ENCODE assay signal across 8 mouse cellular contexts in genomic region chr11:60913301-60914196, GRCm38 (mm10). TPM values are rescaled to one million over a fixed set of nuclear protein-coding genes. Genes with fewer than 3 reads are reported as not detected.
DNase-seq lines count a peak whose midpoint lies in the region; ATAC-seq lines count a peak whose summit lies in the region.

No protein-coding gene starts in this region.

- peak overlapping the region; percentile 88 for H3K4me3 ChIP-seq in intestine, embryonic 16.5 days (ENCODE audit: low read length)
- H3K4me3 ChIP-seq in midbrain, embryonic 10.5 days: peak overlapping the region; percentile 90

- no peaks in the 10 kb centered on the region for H3K9me3 ChIP-seq in intestine, embryonic 16.5 days (ENCODE audit: control insufficient read depth, low read length)
- H3K9me3 ChIP-seq in midbrain, embryonic 10.5 days (replicated peaks): no peaks in the 10 kb centered on the region

- WGBS in intestine, embryonic 16.5 days: under 1% methylated on average over 85 of the region's 86 CpGs
- under 1% methylated on average over 86 of the region's 86 CpGs for WGBS in midbrain, embryonic 10.5 days

- no peaks in the 10 kb centered on the region for H3K36me3 ChIP-seq in intestine, embryonic 16.5 days (ENCODE audit: control insufficient read depth, insufficient read depth, low read length)
- H3K36me3 ChIP-seq in midbrain, embryonic 10.5 days: no peaks in the 10 kb centered on the region

- intact Hi-C loops in left cerebral cortex, postnatal 36 days (cut with DNase I): loop anchor here (2.0 kb wide), 1 partner anchor 35 kb away; the partner anchor contains the start of gene Tmem11

- peak overlapping the region; percentile 43; the same call in 1 of the 2 replicates for H3K27ac ChIP-seq in intestine, embryonic 16.5 days (ENCODE audit: low read length)
- peak overlapping the region; percentile 92 for H3K27ac ChIP-seq in midbrain, embryonic 10.5 days (replicated peaks)

- H3K4me1 ChIP-seq in intestine, embryonic 16.5 days (ENCODE audit: control insufficient read depth, insufficient read depth, low read length): peaks cover 21% of the 10 kb centered on the region
- H3K4me1 ChIP-seq in midbrain, embryonic 10.5 days: peaks cover 31% of the 10 kb centered on the region

- peak; percentile 93 for ATAC-seq in intestine, embryonic 16.5 days

- no peaks in the 10 kb centered on the region for H3K27me3 ChIP-seq in intestine, embryonic 16.5 days (replicated peaks; ENCODE audit: control insufficient read depth, insufficient read depth, low read length)
- H3K27me3 ChIP-seq in midbrain, embryonic 10.5 days (ENCODE audit: low read depth, poor library complexity, severe bottlenecking): no peaks in the 10 kb centered on the region

- DNase-seq in adrenal gland, adult 8-10 months: peak; percentile 81
- DNase-seq in embryo, embryonic 11.5 days (ENCODE audit: low read depth, low spot score): peak; percentile 86
- peak; percentile 81 to 91 for DNase-seq in gastrocnemius, postnatal 4 days (ENCODE audit: low spot score in 2 of 2)
- peak; percentile 91 for DNase-seq in left cerebral cortex, postnatal 36 days (ENCODE audit: low spot score in 2 of 2)
- DNase-seq in midbrain, embryonic 10.5 days (ENCODE audit: low spot score): peak; percentile 91
- DNase-seq in right cerebral cortex, postnatal 36 days (ENCODE audit: low spot score in 2 of 2): peak; percentile 88 to 89
- peak; percentile 84 to 90 for DNase-seq in urinary bladder, postnatal 4 days (ENCODE audit: low spot score in 2 of 2)

- H3K4me2 ChIP-seq in intestine, embryonic 16.5 days (ENCODE audit: low read depth, low read length): peak overlapping the region; percentile 83

- peak overlapping the region; percentile 81 for H3K9ac ChIP-seq in intestine, embryonic 16.5 days (ENCODE audit: low read depth, low read length)

RNA-seq across cellular contexts. Expression of gene Natd1, which starts 1.0 kb away (rescaled TPM):
- 10 to 100 TPM; 22.4 to 27.7 (median 25.4) TPM for total RNA-seq in adrenal gland, adult 8-10 months (2022)
- 10 to 100 TPM; 19.8 to 25.2 TPM for total RNA-seq in gastrocnemius, postnatal 4 days (2021)
- 10.8 and 13.0 TPM in 2 replicates for polyA plus RNA-seq in intestine, embryonic 16.5 days (2015; fragmentation: Nextera tagmentation; extraction: Ambion mirVana)
- total RNA-seq in left cerebral cortex, postnatal 36 days (2021): 10 to 100 TPM in 1 of 2 experiments, 1 to 10 TPM in 1; 8.0 to 10.8 TPM
- polyA plus RNA-seq in midbrain, embryonic 10.5 days (2016; fragmentation: Nextera tagmentation; extraction: Ambion mirVana): 18.0 and 26.9 TPM in 2 replicates

RNA-seq across cellular contexts. Expression of gene Map2k3, which starts 18.3 kb away (rescaled TPM):
- 100 to 1,000 TPM in 3 of 4 experiments, 10 to 100 TPM in 1; 99.8 to 162 (median 122) TPM for total RNA-seq in adrenal gland, adult 8-10 months (2022)
- 10 to 100 TPM; 69.8 to 79.2 TPM for total RNA-seq in gastrocnemius, postnatal 4 days (2021)
- 172 and 174 TPM in 2 replicates for polyA plus RNA-seq in intestine, embryonic 16.5 days (2015; fragmentation: Nextera tagmentation; extraction: Ambion mirVana)
- 10 to 100 TPM; 13.2 to 13.3 TPM for total RNA-seq in left cerebral cortex, postnatal 36 days (2021)
- polyA plus RNA-seq in midbrain, embryonic 10.5 days (2016; fragmentation: Nextera tagmentation; extraction: Ambion mirVana): 55.7 and 65.1 TPM in 2 replicates

RNA-seq across cellular contexts. Expression of gene Tmem11, which starts 34.5 kb away (rescaled TPM):
- 10 to 100 TPM; 33.6 to 47.6 (median 38.0) TPM for total RNA-seq in adrenal gland, adult 8-10 months (2022)
- total RNA-seq in gastrocnemius, postnatal 4 days (2021): 10 to 100 TPM; 46.3 to 50.8 TPM
- 67.4 and 74.7 TPM in 2 replicates for polyA plus RNA-seq in intestine, embryonic 16.5 days (2015; fragmentation: Nextera tagmentation; extraction: Ambion mirVana)
- total RNA-seq in left cerebral cortex, postnatal 36 days (2021): 10 to 100 TPM; 28.3 to 28.4 TPM
- polyA plus RNA-seq in midbrain, embryonic 10.5 days (2016; fragmentation: Nextera tagmentation; extraction: Ambion mirVana): 71.0 and 75.7 TPM in 2 replicates

Comparison
In these comparisons a context has a peak if more than half of its experiments do, and no peak if none do; other contexts are left out.
1. Peak in every context shown above with its lines: DNase-seq, ATAC-seq, H3K4me3 ChIP-seq and H3K27ac ChIP-seq.
2. RNA of gene Map2k3, which starts 18.3 kb away (total RNA-seq): 99.8 to 162 TPM in adrenal gland, adult 8-10 months and 69.8 to 79.2 TPM in gastrocnemius, postnatal 4 days; 13.2 to 13.3 TPM in left cerebral cortex, postnatal 36 days; every median in the first group is over 4 times any median in the second.